Mouse (Mus musculus) gastrocnemius, adult 2 months (tissue): ENCODE measurements around the gene Lin7a. TPM values are rescaled to one million over a fixed set of nuclear protein-coding genes. Genes with fewer than 3 reads are reported as not detected.

Experiments
- DNase-seq: peaks from one replicate; pipeline ENCODE4 v3.0.0; 2022
- H3K27ac ChIP-seq: fragments of 200-600 bp; 2 replicates; pipeline ENCODE4 v1.8.1; 2022; ENCODE audit warnings: mild to moderate bottlenecking
- H3K4me3 ChIP-seq: fragments of 200-600 bp; 2 replicates; pipeline ENCODE4 v1.8.1; 2022; ENCODE audit warnings: mild to moderate bottlenecking, moderate library complexity
- CTCF ChIP-seq: fragments of 200-600 bp; IDR thresholded peaks from 2 replicates; pipeline ENCODE4 v1.8.1; 2022; ENCODE audit warnings: antibody characterized with exemption, mild to moderate bottlenecking, moderate library complexity
- intact Hi-C: fragments of 180-260 bp; cut with DNase I; formaldehyde crosslinking; loops from one replicate; pipeline ENCODE4 v1.15.1; 2025
- total RNA-seq, 2 experiments: library from RNA; stranded (reverse); gene quantifications; 2 replicates each; pipeline ENCODE4 v1.2.3; 2021

Gene Lin7a
- total RNA-seq, 2 experiments from 2014 or later: 0.99 to 1.8 TPM

GRCm38 (mm10) chr10:107230851-107231130 is 40.7 kb upstream of the Lin7a start:
- no peak for TF ChIP-seq CTCF
- intact Hi-C loops: no loop called here
- Histone ChIP-seq H3K4me3 (no peak overlapping the region), H3K27ac (no peak overlapping the region)
- no peak for DNase-seq

GRCm38 (mm10) chr10:107231421-107232010 is 40.0 kb upstream of the Lin7a start:
- Histone ChIP-seq H3K4me3 (no peak overlapping the region), H3K27ac (no peak overlapping the region)
- TF ChIP-seq CTCF: no peak
- DNase-seq: no peak
- intact Hi-C loops: no loop called here

DNA sequence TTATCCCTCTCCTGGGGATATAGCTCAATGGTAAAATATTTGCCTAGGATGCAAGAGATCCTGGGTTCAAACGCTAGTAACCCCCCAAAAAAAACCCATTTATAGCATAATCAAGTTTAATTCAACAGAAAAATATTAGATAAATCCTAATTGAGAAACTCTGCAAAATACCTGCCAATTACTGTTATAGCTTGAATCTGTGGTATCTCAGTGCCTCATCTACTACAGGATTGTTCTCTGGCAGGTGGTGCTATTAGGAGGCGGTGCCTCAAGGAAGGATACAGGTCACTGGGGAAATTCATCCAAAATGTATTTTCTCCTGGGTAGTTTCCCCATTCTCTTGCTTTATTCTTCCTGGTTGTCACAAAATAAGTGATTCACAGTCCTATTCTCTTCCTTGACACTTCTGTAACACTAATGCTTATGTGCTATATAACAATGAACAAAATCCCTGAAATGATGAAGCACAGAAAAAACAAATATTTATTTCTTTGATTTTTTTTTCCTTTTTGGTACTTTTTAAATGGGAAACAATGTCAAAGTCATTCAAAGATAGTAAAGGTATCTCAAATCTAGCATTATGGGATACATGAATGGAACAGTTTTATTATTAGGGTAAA is 38.9 kb upstream of the Lin7a start:
- no peak for TF ChIP-seq CTCF
- no peak for DNase-seq
- Histone ChIP-seq H3K27ac (no peak overlapping the region), H3K4me3 (no peak overlapping the region)
- intact Hi-C loops: no loop called here

DNA sequence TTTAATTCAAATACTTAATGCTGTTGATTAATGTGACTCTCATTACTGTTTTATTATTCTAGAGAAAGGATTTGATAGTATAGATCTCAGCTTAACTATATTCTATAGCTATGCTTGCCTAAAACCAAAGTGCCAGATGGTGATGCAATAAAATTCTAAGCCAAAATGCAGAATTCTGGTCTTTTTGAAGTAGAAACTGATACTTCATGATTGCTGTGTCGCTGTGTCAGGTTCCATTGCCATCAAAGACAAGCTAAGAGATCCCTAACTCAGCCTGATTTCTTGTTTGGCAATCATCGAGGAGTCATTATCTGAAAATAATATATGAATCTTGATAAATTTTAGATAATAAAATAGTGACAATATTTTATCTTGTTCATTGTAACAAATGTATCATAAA is 38.3 kb upstream of the Lin7a start:
- no peak for DNase-seq
- H3K4me3 ChIP-seq: no peak overlapping the region
- H3K27ac ChIP-seq: no peak overlapping the region
- intact Hi-C loops: no loop called here
- TF ChIP-seq CTCF: no peak

- TF ChIP-seq CTCF: no peak
- DNase-seq: no peak
- H3K27ac ChIP-seq: no peak overlapping the region
- intact Hi-C loops: no loop called here
- no peak overlapping the region for H3K4me3 ChIP-seq
Observed at GRCm38 (mm10) chr10:107233825-107234224, 37.7 kb upstream of the Lin7a start.

DNA sequence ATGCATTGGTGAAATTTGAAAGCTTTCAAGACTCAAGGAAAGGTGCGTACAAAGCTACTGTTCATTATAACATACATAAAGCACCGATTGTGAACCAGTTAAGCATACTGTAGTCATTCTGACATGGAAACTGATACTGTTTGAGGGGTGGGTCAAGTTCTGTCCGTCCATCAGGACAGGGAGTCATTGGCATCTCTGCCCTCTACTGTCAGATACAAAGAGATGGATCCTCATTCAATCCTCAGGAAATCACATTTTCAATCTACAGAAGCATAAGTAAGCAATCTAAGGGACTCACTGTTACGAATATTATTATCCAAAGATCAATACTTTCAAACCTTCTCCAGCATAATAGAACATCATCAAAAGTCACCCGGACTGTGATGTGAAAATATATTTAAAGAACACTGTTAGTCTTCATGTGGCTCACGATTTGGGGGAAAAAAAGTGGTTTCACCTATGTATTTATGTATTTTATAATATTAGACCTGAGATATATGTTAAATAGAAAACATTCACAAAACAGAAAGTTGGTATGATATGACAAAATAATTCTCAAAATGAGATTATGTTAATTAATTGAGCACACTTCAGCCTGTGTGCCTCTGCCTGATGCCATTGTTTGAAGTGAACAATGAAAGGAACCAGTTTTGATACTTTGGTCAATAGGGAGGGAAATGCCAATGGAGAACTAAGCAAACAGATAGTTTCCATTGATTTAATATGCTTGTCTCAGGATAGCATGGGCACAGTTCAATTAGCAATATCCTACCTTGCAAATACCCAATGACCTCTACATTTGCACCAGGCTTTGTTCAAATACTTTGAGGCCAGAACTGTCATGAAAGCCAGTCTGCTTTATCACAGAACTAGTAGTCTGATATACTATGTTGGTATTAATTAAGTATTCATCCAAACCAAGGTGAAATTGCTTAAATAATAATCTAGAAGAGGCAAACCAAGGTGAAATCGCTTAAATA is 36.8 kb upstream of the Lin7a start:
- intact Hi-C loops: no loop called here
- TF ChIP-seq CTCF: no peak
- H3K4me3 ChIP-seq: no peak overlapping the region
- DNase-seq: no peak
- no peak overlapping the region for H3K27ac ChIP-seq

DNA sequence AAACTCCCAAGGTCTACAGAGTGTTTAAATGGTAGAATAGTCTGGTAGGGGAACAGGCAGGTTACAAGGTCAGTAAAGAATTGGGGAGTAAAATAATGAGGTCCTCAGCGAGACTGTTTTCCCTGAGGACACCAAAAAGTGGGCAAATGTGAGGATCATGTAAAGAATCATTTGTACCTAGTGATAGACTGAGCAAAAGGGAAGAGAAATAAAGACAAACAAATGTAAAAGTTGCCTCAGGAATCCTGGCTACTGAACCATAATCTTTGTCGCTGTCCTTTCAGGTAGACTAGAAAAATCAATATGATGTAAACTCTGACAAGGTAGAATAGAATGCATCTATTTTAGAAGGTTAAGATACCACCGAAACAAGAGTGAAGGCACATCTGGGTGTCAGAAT is 36.0 kb upstream of the Lin7a start:
- H3K4me3 ChIP-seq: no peak overlapping the region
- H3K27ac ChIP-seq: no peak overlapping the region
- intact Hi-C loops: no loop called here
- no peak for TF ChIP-seq CTCF
- DNase-seq: no peak

DNA sequence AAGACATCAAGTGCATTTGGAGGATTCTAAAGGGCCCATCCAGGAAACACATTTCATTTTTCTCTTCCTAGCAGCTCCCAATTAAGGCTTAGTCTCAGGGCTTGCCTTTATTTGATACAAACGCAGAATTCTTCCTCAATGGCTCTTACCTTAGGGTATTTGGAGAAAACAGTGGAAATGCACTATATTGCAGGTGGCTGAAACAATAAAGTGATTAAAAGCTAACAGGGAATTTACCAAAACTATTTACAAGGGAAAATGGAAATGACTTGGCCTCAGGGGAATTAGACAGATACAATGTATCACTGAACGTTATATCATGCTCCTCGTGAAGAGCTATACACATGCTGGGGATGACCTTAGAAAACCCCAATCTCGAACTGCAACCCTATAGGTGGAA is 35.3 kb upstream of the Lin7a start:
- no peak overlapping the region for H3K4me3 ChIP-seq
- intact Hi-C loops: no loop called here
- TF ChIP-seq CTCF: no peak
- DNase-seq: no peak
- H3K27ac ChIP-seq: no peak overlapping the region

DNA sequence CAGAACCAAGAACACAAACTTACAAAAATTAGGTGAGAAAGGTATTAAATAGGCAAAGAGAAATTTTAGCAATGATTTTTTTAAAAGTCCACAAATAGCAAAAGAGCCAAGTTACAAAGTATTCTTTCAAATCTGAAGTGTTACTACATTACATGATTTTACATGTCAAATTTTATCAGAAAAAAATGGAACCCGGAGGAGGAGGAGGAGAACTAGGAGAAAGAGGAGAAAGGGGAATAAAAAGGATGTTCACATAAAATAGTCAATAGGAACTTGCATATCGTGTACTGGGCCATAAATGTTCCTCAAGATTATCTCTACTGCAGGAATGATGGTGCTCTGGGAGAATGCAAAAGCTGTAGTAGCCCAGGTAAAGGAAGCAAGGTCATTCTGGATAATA is 34.4 kb upstream of the Lin7a start:
- intact Hi-C loops: no loop called here
- no peak for DNase-seq
- H3K4me3 ChIP-seq: no peak overlapping the region
- no peak overlapping the region for H3K27ac ChIP-seq
- TF ChIP-seq CTCF: no peak

- no peak for DNase-seq
- no peak for TF ChIP-seq CTCF
- Histone ChIP-seq H3K4me3 (no peak overlapping the region), H3K27ac (no peak overlapping the region)
- intact Hi-C loops: no loop called here
Observed at GRCm38 (mm10) chr10:107237736-107238135, 33.8 kb upstream of the Lin7a start.

- no peak overlapping the region for H3K4me3 ChIP-seq
- no peak overlapping the region for H3K27ac ChIP-seq
- intact Hi-C loops: no loop called here
- TF ChIP-seq CTCF: no peak
- DNase-seq: no peak
Observed at GRCm38 (mm10) chr10:107238151-107238860, 33.2 kb upstream of the Lin7a start.

- no peak for TF ChIP-seq CTCF
- no peak for DNase-seq
- no peak overlapping the region for H3K27ac ChIP-seq
- H3K4me3 ChIP-seq: no peak overlapping the region
- intact Hi-C loops: no loop called here
Observed at GRCm38 (mm10) chr10:107238861-107239435, 32.5 kb upstream of the Lin7a start.
